Mouse (Mus musculus) mesoderm, embryonic 11.5 days (tissue): Measurements from ENCODE around the gene Dedd.
"Not testable (repeated sequence)": the region's sequence is repeated elsewhere in the genome, so short reads cannot be mapped to it uniquely, and the experiment has no call there.

ENCODE experiments used
- DNase-seq: peaks from one replicate; pipeline ENCODE4 v3.0.0-alpha.2; 2012; ENCODE audit warnings: low read depth, low spot score

The Dedd gene

DNA sequence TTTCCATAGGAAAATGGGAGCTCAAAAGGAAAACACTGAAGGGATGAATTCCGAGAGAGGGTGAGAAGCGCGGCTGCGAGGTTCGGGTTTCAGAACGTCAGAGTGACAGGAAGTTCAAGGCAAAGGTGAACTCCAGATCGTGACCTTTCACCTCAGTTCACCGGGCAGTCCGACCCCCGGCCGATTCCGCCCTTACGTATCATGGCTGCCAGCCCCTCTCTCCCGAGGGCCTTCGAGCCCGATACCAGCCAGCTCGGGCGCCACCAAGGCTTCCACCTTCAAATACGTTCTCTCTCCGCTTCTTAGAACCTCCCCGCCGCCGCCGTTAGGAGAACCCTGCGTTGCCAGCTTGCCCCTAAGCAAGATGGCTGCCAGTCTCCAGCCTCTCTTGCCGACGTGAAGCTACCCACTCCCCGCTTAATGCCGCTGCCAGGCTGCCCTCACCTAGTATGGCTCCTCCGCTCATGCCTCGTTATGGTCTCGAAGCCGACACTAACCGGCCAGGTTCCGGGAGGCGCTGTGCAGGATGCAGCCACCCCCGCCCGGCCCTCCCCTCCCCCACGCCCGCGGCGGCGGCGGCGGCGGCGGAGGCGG lies at the start of gene Dedd:
Dedd (plus strand) TSS at position 307 of the 594 bp plus-strand sequence.
- DNase-seq, result peak; percentile 89

DNA sequence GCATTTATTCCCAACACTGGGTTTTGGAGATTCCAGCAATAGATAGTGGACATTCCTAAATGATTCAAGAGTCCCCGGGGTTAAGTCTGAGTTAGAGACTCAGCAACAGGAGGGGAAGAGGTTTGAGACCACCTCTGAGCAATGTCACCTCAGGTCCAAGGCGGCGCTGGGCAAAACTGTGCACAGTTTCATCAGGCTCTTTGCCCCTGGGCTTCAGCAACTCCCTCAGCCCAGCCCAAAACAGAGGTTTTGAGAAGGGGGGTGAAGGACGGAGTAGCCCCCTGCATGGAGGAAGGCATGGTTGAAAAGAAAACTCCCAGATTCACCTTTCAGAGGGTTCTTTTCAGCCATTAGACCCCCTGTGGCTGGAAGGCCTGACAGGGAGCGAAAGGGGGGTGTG lies 49.2 kb upstream of the Dedd start:
- no peak for DNase-seq

DNA sequence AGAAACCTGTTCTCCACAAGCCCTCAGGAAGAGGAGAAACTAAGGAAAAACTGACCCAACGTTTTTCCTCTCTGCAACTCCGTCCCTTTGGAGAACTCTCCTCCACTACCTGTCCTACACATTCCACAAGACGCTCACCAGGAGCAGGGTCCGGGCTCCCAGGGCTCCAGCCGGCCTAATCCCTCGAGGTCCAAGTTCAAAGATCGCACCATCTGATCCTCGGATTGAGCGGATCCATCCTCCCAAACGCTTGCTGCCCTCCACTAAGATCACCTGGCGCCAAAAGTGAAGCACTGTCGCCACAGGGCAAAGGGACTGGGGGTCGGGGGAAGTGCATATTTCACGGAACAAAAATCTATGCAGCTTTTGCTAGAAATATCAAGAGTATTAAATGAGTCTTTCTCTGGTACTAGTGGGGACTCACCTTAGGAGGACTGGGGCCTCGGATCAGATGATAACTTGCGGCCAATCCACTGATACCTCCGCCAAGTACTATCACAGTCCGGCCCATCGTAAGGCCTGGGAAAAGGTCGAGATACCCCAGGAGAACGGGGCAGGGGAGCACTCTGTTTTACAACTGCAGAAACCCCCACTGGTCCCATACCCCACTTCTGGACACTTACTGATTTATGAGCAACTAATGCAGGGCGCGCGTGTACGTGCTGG lies 48.6 kb upstream of the Dedd start:
- no peak for DNase-seq

DNA sequence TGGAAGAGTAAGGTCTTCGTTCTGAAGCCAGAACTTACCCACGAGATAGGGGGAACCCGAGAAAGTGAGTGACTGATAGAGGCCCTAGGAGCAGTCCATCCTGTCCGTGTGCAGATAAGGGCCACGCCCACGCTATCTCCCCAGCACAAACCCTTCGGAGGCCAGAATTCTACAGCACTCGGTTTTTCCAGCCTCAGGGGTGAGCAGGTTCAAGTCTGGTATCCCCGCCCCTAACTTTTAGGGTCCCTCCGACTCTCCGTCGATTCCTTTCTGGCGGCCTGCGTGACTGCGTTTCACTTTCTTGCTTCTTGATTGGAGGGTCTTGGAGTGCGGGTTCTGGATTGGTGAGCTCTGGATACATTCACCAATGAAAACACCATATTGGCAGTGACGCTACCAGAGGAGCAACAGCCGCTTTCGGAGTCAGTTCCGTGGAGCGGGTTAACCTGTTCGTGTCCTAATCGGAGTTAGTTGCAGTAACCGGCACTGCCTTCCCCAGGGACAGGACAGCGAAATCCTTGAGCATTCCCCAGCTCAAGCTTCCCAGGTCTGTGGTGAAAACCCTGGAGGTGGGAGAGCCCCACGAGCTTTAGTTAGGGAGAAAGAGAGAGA lies 47.9 kb upstream of the Dedd start, which contains the start of gene Ppox:
Ppox (minus strand) TSS at position 271 of the 612 bp plus-strand sequence.
- peak; percentile 96 for DNase-seq

DNA sequence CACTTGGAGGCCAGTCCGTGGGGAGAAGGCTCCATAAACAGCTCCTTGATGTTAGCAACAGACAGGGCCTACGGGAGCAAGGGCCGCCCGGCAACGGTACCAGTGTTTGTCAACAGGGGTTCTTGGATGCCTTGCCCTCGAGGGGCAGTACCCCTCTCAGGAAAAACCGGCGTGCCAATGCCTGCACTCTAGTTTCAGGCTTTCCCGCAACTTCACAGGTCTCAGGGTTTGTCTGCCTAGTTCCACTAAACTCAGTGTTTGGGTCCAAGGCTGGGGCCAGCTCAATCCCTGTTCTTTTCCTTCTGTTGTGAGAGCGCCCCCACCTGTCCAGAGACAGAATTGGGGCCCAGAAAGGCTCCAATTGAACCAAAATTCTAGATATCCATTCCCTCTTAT lies 47.4 kb upstream of the Dedd start:
- peak; percentile 78 for DNase-seq

DNA sequence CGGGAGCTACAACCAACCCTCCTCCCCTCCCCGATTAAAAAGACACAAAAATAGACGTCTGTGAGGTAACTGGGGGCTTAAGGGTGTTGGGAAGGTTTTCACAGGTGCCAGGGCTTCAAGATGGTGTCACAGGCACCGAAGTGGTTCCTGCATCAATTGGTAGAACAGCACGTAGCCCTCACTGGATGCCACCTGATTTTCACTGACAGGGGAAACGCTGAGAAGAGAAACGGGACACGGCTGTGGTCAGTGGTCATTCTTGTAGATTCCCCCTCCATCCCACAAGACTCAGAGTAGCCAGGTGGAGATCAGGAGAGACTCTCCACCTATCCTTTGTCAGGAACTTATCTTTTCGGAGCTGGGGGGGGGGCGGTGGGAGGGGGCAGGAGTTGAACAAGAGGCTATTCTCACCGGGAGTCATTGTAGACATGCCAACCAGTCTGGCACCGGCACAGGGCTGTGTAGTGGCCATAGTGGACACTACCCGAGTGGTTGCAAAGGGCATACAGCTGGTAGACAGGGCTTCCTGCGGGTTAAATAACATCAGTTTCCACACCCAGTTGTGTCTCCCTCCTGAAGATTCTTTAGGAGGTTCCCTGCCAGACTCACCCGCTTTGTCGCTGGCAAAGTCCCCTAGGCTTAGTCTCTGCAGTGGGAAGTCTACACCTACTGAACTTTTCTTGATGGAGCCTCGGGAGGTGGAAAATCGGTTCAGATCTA lies 46.7 kb upstream of the Dedd start:
- DNase-seq, result no peak

DNA sequence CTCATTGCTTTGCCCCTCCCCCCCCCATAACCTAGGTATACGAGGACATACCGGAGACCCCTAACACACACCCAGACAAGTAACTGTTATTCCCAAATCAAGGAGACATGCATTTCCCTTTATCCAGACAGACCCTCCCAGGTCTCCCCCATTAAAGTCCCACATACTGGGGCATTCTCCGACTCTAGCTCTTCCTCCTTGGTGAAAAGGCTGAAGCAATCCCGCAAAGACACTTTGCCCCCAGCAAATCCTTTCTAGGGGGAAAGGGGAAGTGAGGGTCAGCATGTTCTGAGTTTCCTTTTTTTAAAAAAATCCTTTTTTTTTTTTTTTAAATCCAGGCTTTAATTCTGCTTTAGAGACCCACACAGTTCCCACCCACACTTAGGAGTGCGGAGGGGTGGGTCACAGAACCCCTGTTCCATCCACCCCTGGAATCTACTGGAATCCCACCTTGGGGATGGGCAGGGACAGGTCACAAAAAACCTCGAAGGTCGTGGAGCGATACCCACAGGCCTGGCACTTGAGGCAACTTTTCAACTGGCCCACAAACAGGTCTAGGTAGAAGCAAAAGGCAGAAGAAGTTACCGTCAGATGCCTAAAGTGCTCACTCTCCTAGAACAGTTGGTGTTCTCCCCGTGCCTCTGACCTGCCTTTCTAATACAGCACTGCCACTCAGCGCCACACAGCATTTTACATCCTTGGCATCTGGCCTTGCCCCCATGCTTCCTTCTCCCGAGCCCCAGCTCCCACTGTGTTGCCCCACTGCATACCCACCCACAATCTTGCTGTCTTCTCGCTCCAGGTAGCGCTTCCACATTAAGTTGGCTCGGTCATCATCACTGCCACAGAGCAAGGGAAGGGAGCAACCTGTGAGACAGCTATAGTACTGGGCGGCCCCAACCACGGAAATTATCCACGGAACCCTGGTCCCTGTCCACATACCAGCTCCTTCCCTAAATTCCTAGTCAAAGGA lies 45.5 kb upstream of the Dedd start:
- no peak for DNase-seq

DNA sequence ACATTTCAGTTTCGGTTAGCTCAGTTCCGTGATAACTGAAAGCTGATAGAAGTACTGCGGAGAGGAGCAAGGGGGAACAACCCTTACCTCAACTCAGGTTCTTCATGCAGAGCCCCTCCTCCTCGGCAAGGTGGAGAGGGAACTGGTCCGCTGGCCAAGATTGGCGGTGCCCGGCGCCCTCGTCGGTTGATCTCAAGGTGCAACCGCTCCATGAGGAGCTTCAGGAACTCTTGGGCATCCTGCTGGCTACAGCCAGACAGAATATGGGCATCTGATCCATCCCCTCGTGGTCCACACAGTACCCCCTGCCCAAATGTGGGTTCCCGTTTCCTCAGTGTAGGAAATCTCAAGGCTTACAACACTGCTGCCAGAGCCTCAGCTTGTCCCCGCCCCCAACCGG lies 44.5 kb upstream of the Dedd start:
- DNase-seq, result no peak

DNA sequence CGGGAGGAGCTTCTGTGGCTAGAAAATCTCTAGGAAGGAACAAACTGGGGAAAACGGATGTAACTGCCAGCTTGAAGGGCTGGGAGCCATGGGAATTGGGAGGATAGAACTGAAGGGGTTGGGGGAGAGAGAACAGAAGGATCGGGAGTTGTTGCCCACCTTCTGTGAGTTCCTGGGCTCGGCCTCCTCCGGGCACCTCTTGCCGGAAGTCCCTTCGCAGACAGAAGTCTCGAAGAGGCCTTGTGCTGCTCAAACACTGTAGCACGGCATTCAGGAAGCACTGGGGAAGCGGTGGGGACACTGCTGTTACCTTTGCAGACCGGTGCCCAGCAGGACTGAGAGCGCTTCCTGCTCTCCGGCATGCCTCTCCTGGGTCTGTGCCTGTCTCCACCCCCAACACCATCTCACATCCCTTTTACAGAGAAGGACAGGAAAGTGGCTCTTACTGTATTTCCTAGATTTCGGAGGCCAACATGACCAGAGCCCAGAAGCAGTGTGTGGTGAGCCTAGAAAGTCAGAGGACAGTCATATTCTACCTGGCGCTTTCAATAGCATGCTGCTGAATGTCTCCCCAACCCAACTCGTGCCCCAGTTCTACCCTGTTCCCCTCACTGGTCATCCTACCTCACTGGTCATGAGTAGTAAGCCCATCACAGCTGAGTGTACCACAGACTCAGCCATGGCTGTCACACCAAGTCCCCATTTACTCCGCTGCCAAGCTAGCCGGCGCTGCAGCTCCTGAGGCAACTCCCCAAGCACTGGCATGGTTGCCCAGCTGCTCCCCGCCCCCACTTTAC lies 43.7 kb upstream of the Dedd start:
- DNase-seq, result no peak

DNA sequence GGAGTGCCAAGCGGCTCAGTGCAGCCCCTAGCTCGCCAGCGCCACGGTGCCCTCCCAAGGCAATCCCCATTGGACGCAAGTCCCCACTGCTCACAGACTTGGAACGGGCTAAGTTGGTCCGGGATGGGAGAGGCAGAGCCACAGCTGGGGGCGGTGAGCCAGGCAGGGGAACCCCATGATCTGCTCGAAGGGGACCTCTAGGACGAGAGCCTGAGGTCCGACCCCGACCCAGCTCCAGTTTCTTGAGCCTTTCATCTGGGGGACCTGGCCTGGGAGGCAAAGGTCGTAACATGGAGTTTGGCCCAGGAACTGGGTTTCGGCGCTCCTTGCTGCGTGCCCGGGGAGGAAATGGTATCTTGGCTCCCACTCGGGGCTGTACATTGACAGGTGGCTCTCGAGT lies 42.4 kb upstream of the Dedd start:
- no peak for DNase-seq

DNA sequence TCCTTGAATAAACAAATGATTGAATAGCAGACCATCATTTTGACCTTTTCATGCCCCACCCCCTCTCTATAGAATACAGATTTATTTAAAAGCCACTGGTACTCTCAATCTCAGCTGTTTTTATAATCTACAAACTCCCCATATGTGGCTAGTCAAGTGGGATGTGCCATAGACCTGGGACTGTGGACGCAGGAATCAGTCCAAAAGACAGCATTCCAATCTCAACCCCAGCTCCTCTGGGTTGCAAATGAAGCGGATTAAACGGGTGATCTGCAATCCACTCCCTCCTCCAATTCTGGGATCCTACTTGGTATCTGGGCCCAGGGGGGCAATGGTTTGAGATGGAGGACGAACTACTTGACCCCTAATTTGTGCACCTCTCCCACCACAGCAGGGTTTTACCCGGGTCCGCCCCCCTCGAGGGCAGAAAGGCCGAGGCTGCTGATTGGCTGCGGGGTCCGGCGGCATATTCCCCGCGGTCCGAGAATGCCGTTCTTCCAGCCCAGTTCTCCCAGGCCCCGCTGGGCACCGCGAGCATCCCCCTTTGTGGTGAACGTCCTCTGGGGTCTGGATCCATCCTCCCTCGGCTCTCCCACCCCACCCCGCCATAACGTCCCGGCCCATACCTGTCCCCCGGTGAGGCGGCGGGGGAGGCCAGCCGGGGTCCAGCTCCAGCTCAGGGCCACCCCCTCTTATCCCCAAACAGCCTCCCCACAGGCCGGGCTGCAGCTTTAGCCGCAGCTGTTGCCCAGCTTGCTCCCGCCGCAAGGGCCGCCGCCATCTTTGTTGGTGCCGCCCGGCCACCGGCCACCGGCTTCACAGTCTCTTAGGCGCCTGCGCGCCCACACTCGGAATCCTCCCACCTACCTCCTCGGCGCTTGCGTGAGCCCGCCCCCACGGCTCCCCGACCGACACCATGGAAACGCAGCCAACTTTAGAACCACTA lies 41.5 kb upstream of the Dedd start, which contains the start of gene Usp21:
Usp21 (minus strand) TSS at position 856 of the 946 bp plus-strand sequence.
- peak; percentile 94 for DNase-seq

DNA sequence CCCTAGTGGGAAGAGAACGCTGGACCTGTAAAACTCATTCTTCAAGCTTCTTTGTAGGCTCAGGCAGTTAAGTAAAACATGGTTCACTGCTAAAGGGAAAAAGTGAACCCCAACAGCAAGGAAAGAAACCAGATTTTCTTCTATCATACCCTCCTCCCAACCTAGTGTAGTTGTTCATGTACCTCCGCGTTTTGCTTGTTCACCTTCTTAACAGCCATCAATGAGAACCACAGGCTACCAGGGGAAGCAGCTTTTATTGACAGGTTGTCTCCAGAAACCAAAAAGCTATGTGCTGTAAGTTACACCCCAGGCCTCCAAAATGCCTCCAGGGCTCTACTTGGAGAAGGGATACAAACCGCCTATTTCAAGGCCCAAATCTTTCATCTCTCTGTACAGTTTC lies 40.6 kb upstream of the Dedd start:
- no peak for DNase-seq

DNA sequence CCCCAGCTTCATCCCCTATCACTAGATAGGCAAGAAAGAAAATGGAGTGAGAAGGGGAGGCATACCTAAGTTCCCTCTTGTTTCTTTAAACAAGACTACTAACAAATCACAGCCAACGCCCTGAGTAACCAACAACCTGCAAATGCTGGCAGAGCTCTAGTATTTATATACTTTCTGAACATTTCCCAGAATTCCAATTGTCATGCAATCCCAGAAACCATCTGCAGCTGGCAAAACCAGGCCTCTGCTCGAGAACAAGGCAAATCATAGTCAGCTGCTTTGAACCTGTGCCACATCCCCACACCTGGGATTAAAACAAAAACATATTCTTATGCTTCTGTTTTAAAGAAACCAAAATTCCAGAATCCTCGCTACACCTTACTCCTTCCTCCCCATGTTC lies 35.6 kb upstream of the Dedd start:
- no peak for DNase-seq

DNA sequence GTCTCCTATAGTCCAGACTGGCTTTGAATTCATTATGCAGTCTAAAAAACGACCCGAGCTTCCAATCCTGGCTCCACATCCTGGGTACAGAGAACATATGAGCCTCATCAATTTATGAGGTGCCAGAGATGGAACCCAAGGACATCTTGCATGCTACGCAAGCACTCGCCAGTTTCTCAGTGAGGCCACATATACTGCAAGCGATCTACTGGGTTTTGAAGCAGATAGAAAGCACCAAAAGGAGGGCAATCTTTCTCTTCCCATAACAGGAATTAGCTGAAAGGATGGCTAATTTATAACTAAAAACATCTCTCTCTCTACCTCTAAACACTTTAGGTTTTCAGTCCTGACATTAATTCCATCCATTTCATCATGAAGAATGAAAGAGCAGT lies 35.0 kb upstream of the Dedd start:
- DNase-seq, result no peak

DNA sequence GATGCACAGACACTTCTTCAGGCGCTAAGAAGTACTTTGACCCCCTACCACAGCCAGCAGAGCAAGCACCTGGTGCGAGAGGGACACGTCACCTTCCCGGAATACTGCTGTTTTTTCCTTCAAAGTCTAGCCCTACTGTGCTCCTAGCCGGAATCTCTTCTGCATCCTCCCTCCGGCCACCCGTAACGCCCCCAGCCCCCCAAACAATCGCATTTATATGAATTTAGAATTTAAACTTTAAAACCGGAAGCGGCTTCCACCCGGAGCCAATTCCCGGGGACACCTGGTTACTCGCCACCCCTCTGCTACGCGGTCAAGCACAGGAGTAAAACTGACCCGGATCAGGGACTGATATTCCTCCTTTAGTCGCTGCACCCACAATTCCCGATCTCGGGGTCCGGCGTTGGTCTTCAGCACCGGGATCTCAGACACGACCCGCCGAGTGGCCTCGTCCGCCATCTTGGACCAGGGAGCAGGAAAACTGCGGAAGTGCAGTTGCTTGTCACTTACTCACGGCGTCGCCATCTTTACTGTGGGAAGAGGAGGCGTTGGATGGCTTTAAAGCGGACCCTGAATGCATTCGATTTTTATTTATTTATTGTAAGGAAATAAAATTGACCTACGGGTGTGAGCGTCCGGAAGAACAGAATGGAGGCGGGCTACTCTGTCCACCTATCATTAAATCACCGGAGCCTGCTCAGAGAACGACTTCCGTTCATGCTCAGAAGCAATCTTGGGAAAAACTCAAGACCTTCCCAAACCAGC lies 34.5 kb upstream of the Dedd start, which contains the start of gene Ufc1:
Ufc1 (minus strand) TSS at position 727 of the 765 bp plus-strand sequence.
- DNase-seq, result peak; percentile 86

DNA sequence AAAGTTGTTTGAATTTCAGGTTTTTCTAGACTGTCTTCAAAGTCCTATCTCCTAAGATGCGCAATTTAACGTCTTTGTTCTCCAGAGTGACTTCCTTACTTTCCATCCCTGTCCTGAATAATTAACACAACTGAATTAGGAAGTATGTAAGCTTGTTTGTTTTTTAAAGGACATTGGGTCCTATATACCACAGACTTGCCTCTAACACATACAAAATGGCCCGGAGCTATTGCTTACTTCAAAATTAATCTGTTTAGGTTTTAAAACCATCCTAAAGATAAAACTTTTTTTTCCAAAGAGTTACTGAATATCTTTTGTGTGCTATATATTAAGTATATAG lies 33.9 kb upstream of the Dedd start:
- no peak for DNase-seq

DNA sequence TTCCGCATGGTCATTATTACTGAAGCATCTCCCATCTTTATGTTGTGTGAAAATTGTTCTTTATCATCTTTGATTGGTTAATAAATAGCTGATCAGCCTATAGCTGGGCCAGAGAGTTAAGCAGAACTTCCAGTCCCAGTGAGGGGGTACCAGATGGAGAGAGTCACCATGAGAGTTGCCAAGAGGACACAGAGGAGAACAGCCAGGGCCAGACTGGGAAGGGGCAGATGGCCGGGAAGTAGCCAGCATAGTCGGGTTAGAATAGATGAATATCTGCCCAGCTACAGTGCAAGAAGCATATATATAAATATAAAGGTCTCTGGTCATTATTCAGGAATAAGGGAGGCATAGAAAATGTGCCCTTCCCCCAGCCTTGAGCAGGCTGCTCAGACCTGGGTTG lies 30.7 kb upstream of the Dedd start:
- DNase-seq, result no peak

DNA sequence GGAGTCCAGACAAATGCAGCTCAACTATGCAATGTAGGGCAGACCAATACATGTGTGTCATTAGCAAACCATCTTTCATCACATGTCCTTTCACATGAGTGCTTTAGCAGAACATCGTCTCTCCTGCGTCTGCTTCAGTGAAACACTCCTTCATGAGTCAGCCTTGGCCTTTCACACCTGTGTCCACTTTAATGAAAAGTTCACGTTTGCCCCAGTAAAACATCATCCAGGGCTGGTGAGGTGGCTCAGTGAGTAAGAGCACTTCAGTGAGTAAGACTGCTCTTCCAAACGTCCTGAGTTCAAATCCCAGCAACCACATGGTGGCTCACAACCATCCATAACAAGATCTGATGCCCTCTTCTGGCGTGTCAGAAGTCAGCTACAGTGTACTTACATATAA lies 22.8 kb upstream of the Dedd start:
- DNase-seq, result not testable (repeated sequence)

DNA sequence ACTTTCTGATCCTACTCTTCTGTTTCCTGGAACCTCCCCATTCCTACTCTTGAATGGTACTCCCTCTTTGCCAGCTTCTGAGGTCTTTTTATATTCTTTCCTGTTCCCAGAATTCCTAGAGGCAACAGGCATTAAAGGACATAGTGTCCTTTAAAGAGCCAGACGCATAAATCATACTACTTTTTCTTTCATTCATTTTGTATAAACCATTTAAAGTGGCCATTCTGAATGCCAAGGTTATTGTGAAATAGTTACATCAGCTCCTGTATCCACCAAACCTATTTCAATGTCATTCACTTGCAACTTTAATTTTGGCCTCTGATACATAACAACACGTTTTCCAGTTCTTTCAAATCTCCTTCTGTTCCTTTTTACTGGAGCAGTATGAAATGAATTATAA lies 19.6 kb upstream of the Dedd start:
- DNase-seq, result no peak
